Mouse (Mus musculus): ENCODE results near the gene E330009J07Rik. TPM values are rescaled to one million over a fixed set of nuclear protein-coding genes. Genes with fewer than 3 reads are reported as not detected.

Gene E330009J07Rik
- 15.6 and 15.7 TPM in 2 replicates for polyA plus RNA-seq (2014; fragmentation: Nextera tagmentation; extraction: Ambion mirVana)

DNA sequence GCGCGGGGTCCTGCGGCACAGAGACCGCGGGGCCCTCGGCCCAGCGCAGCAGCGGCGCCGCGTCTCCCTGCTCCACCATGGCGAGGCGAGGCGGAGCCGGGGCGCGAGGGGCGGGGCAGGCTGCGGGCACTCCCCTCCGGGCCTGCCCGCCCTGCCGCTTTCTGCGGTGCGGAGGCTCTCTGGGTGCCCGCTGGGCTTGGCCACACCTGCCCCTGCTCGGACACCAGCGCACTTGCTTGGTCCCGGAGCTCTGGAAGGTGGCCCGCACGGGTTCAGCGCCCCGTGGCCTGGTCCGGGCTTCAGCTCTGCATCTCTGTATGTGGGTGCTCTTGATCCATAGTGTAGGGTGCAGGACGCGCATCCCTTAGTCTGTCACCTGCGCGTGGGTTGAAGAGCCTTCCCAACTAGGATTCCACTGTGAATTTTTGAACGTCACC lies at the start of gene E330009J07Rik:
E330009J07Rik (minus strand) TSS at position 89 of the 437 bp plus-strand sequence.
- peak within 1 kb of the TSS; percentile 87 for H3K4me2 ChIP-seq (ENCODE audit: low read depth)
- H3K27ac ChIP-seq (ENCODE audit: low read depth, low read length), result peak within 1 kb of the TSS; percentile 69
- peak within 1 kb of the TSS; percentile 84 for H3K9ac ChIP-seq (ENCODE audit: low read length)
- no peaks in the 10 kb centered on the region for H3K36me3 ChIP-seq (ENCODE audit: control insufficient read depth, insufficient read depth, low read length)
- no peaks in the 10 kb centered on the region; the same call in 1 of the 2 replicates for H3K4me1 ChIP-seq (ENCODE audit: control insufficient read depth, insufficient read depth, low read length)
- WGBS, result under 1% methylated on average over 32 of the region's 38 CpGs
- no peaks in the 10 kb centered on the region for H3K9me3 ChIP-seq (ENCODE audit: control insufficient read depth, low read length)
- H3K27me3 ChIP-seq (ENCODE audit: control insufficient read depth, insufficient read depth, low read length), result no peaks in the 10 kb centered on the region
- peak; percentile 86 for DNase-seq (ENCODE audit: low spot score)
- ATAC-seq (ENCODE audit: insufficient read depth, low FRiP score, low TSS enrichment), result peak; percentile 93
- peak within 1 kb of the TSS; percentile 80 for H3K4me3 ChIP-seq (ENCODE audit: low read depth, low read length)

DNA sequence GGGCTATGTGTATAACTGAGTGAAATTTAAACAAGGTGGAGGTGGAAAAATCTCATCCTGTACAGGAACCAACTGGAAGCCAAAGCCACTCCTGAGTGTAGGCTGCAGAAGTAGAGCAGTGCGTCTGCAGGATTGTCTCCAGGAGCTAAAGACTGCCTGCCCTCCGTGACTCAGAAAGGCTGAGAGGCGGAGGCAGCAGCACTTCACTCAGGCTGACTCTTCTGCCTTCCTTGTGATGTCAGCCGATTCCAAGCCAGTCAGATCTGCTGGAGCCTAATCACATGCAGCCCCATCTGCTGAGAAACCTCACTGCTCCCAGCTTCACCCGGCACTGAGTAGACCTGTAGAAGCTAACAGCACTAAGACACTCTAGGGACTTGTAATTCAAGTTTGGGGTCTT lies 46.4 kb upstream of the E330009J07Rik start:
- 92% methylated on average over 5 of the region's 5 CpGs for WGBS
- no peak for ATAC-seq (ENCODE audit: insufficient read depth, low FRiP score, low TSS enrichment)
- peaks cover 11% of the 10 kb centered on the region for H3K36me3 ChIP-seq (ENCODE audit: control insufficient read depth, insufficient read depth, low read length)
- H3K4me3 ChIP-seq (ENCODE audit: low read depth, low read length), result no peak overlapping the region
- H3K4me1 ChIP-seq (ENCODE audit: control insufficient read depth, insufficient read depth, low read length), result no peaks in the 10 kb centered on the region
- H3K27ac ChIP-seq (ENCODE audit: low read depth, low read length), result no peak overlapping the region
- no peak overlapping the region for H3K9ac ChIP-seq (ENCODE audit: low read length)
- H3K4me2 ChIP-seq (ENCODE audit: low read depth), result no peak overlapping the region
- no peaks in the 10 kb centered on the region for H3K27me3 ChIP-seq (ENCODE audit: control insufficient read depth, insufficient read depth, low read length)
- DNase-seq (ENCODE audit: low spot score), result no peak
- no peaks in the 10 kb centered on the region for H3K9me3 ChIP-seq (ENCODE audit: control insufficient read depth, low read length)

GRCm38 (mm10) chr6:40479705-40480104 lies 43.8 kb upstream of the E330009J07Rik start:
- no peaks in the 10 kb centered on the region for H3K9me3 ChIP-seq (ENCODE audit: control insufficient read depth, low read length)
- DNase-seq (ENCODE audit: low spot score) (no peak), ATAC-seq (ENCODE audit: insufficient read depth, low FRiP score, low TSS enrichment) (no peak)
- no peak overlapping the region for H3K4me2 ChIP-seq (ENCODE audit: low read depth)
- H3K27ac ChIP-seq (ENCODE audit: low read depth, low read length), result no peak overlapping the region
- no peak overlapping the region for H3K4me3 ChIP-seq (ENCODE audit: low read depth, low read length)
- no peaks in the 10 kb centered on the region for H3K27me3 ChIP-seq (ENCODE audit: control insufficient read depth, insufficient read depth, low read length)
- no peak overlapping the region for H3K9ac ChIP-seq (ENCODE audit: low read length)
- no peaks in the 10 kb centered on the region for H3K4me1 ChIP-seq (ENCODE audit: control insufficient read depth, insufficient read depth, low read length)
- H3K36me3 ChIP-seq (ENCODE audit: control insufficient read depth, insufficient read depth, low read length), result peaks cover 16% of the 10 kb centered on the region
- WGBS, result 93% methylated on average over 1 of the region's 1 CpGs

GRCm38 (mm10) chr6:40476132-40476531 lies 40.2 kb upstream of the E330009J07Rik start:
- Histone ChIP-seq H3K27me3 (ENCODE audit: control insufficient read depth, insufficient read depth, low read length) (no peaks in the 10 kb centered on the region), H3K4me1 (ENCODE audit: control insufficient read depth, insufficient read depth, low read length) (peaks cover 4% of the 10 kb centered on the region; the same call in 1 of the 2 replicates), H3K27ac (ENCODE audit: low read depth, low read length) (no peak overlapping the region), H3K4me2 (ENCODE audit: low read depth) (no peak overlapping the region), H3K9ac (ENCODE audit: low read length) (no peak overlapping the region), H3K36me3 (ENCODE audit: control insufficient read depth, insufficient read depth, low read length) (peaks cover 12% of the 10 kb centered on the region), H3K4me3 (ENCODE audit: low read depth, low read length) (no peak overlapping the region), H3K9me3 (ENCODE audit: control insufficient read depth, low read length) (no peaks in the 10 kb centered on the region)
- 93% methylated on average over 4 of the region's 4 CpGs for WGBS
- DNase-seq (ENCODE audit: low spot score), result no peak
- no peak for ATAC-seq (ENCODE audit: insufficient read depth, low FRiP score, low TSS enrichment)

DNA sequence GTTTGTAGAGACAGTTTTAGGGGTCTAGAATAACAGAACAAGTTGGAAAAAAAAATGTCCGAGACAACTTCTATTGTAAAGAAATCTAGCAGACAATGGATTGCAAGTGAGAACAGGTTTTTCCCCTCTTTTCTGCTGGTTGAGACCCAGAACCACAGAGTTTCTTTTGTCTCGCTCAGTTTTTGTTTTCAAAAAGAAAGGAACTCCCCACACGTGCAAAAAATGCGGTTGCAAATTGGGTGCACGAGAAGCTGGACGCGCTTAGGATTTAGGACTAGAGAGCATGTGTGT lies 35.7 kb upstream of the E330009J07Rik start:
- 2% methylated on average over 7 of the region's 7 CpGs for WGBS
- peak; percentile 14; the same call in 1 of the 2 replicates for ATAC-seq (ENCODE audit: insufficient read depth, low FRiP score, low TSS enrichment)
- peak overlapping the region; percentile 97 for H3K9ac ChIP-seq (ENCODE audit: low read length)

GRCm38 (mm10) chr6:40470916-40471719 lies 35.2 kb upstream of the E330009J07Rik start, which contains the start of gene Ssbp1:
TSS of gene Ssbp1 (plus strand) at chr6:40471352.
- peak within 1 kb of the TSS; percentile 73 for H3K4me2 ChIP-seq (ENCODE audit: low read depth)
- DNase-seq (ENCODE audit: low spot score), result peak; percentile 95
- H3K36me3 ChIP-seq (ENCODE audit: control insufficient read depth, insufficient read depth, low read length), result no peaks in the 10 kb centered on the region; the same call in 1 of the 2 replicates
- H3K9me3 ChIP-seq (ENCODE audit: control insufficient read depth, low read length), result no peaks in the 10 kb centered on the region
- ATAC-seq (ENCODE audit: insufficient read depth, low FRiP score, low TSS enrichment), result peak; percentile 95
- under 1% methylated on average over 54 of the region's 54 CpGs for WGBS
- H3K9ac ChIP-seq (ENCODE audit: low read length), result peak within 1 kb of the TSS; percentile 97
- peaks cover 4% of the 10 kb centered on the region; the same call in 1 of the 2 replicates for H3K4me1 ChIP-seq (ENCODE audit: control insufficient read depth, insufficient read depth, low read length)
- no peaks in the 10 kb centered on the region for H3K27me3 ChIP-seq (ENCODE audit: control insufficient read depth, insufficient read depth, low read length)
- peak within 1 kb of the TSS; percentile 93 for H3K27ac ChIP-seq (ENCODE audit: low read depth, low read length)
- peak within 1 kb of the TSS; percentile 75 for H3K4me3 ChIP-seq (ENCODE audit: low read depth, low read length)

More for the DNA sequence above, 35.7 kb upstream of the E330009J07Rik start:
- H3K27ac ChIP-seq (ENCODE audit: low read depth, low read length), result peak overlapping the region; percentile 93
- H3K4me1 ChIP-seq (ENCODE audit: control insufficient read depth, insufficient read depth, low read length), result peaks cover 4% of the 10 kb centered on the region; the same call in 1 of the 2 replicates
- no peaks in the 10 kb centered on the region for H3K27me3 ChIP-seq (ENCODE audit: control insufficient read depth, insufficient read depth, low read length)
- no peaks in the 10 kb centered on the region for H3K9me3 ChIP-seq (ENCODE audit: control insufficient read depth, low read length)
- no peak for DNase-seq (ENCODE audit: low spot score)
- peaks cover 1% of the 10 kb centered on the region for H3K36me3 ChIP-seq (ENCODE audit: control insufficient read depth, insufficient read depth, low read length)
- peak overlapping the region; percentile 75 for H3K4me3 ChIP-seq (ENCODE audit: low read depth, low read length)
- H3K4me2 ChIP-seq (ENCODE audit: low read depth), result peak overlapping the region; percentile 73

- no peak overlapping the region for H3K4me3 ChIP-seq (ENCODE audit: low read depth, low read length)
- no peaks in the 10 kb centered on the region for H3K36me3 ChIP-seq (ENCODE audit: control insufficient read depth, insufficient read depth, low read length)
- no peaks in the 10 kb centered on the region for H3K9me3 ChIP-seq (ENCODE audit: control insufficient read depth, low read length)
- H3K27ac ChIP-seq (ENCODE audit: low read depth, low read length), result no peak overlapping the region
- no peak overlapping the region for H3K4me2 ChIP-seq (ENCODE audit: low read depth)
- H3K4me1 ChIP-seq (ENCODE audit: control insufficient read depth, insufficient read depth, low read length), result no peaks in the 10 kb centered on the region
- WGBS, result 63% methylated on average over 6 of the region's 6 CpGs
- ATAC-seq (ENCODE audit: insufficient read depth, low FRiP score, low TSS enrichment) (no peak), DNase-seq (ENCODE audit: low spot score) (no peak)
- no peak overlapping the region for H3K9ac ChIP-seq (ENCODE audit: low read length)
- H3K27me3 ChIP-seq (ENCODE audit: control insufficient read depth, insufficient read depth, low read length), result no peaks in the 10 kb centered on the region
These were observed 29.8 kb upstream of the E330009J07Rik start for GRCm38 (mm10) chr6:40465710-40466109.

DNA sequence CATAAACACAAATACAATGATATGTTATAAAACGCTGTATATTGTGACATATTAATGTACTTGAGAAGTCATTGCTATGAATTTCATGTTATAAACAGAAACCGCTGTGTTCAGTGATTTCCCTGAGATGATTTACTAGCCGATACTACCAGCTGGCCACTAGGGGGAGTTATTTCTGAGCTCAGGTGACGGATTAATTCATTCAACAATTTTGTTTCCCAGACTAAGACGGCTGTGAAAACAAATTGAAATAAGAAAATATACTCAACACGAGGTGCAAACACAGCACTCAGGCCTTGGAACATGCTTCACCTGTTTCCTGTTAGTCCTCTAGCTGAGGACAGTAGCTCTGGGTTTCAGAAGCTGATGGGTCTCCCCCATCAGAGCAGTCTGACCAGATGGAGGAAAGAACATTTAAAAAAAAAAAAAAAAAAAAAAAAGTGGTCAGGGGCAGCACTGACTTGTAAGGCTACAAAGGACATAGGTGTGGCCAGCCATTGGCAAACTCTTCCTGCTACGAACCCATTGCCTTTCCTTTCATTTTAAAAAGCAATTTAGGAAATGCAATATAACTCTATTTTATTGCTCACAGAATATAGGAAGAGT lies 18.6 kb upstream of the E330009J07Rik start:
- Histone ChIP-seq H3K36me3 (ENCODE audit: control insufficient read depth, insufficient read depth, low read length) (no peaks in the 10 kb centered on the region), H3K9me3 (ENCODE audit: control insufficient read depth, low read length) (no peaks in the 10 kb centered on the region), H3K4me2 (ENCODE audit: low read depth) (no peak overlapping the region), H3K4me3 (ENCODE audit: low read depth, low read length) (no peak overlapping the region), H3K9ac (ENCODE audit: low read length) (no peak overlapping the region), H3K27me3 (ENCODE audit: control insufficient read depth, insufficient read depth, low read length) (no peaks in the 10 kb centered on the region), H3K4me1 (ENCODE audit: control insufficient read depth, insufficient read depth, low read length) (no peaks in the 10 kb centered on the region), H3K27ac (ENCODE audit: low read depth, low read length) (no peak overlapping the region)
- DNase-seq (ENCODE audit: low spot score) (no peak), ATAC-seq (ENCODE audit: insufficient read depth, low FRiP score, low TSS enrichment) (no peak)
- WGBS, result 24% methylated on average over 7 of the region's 7 CpGs

Measured in neural tube, embryonic 11.5 days (tissue).